Mouse (Mus musculus) gastrocnemius, postnatal 25 days (tissue): ENCODE data around the gene Cela3b. TPM values are rescaled to one million over a fixed set of nuclear protein-coding genes. Genes with fewer than 3 reads are reported as not detected.
A peak's percentile ranks its signal among the peaks of the same experiment; 100 is the strongest.
"Not testable (repeated sequence)": the region's sequence is repeated elsewhere in the genome, so short reads cannot be mapped to it uniquely, and the experiment has no call there.

ENCODE experiments used
- DNase-seq: peaks from one replicate; pipeline ENCODE4 v3.0.0; 2022
- total RNA-seq, 2 experiments: library from RNA; stranded (reverse); gene quantifications; 1 replicate in 1 of 2; 2 replicates in 1 of 2; pipeline ENCODE4 v1.2.3; 2021

Cela3b gene
- total RNA-seq, 2 experiments from 2014 or later = not detected

- DNase-seq = no peak
Observed at GRCm38 (mm10) chr4:137461981-137462690, 31.8 kb upstream of the Cela3b start.

- DNase-seq = no peak
Observed at GRCm38 (mm10) chr4:137461217-137461616, 30.9 kb upstream of the Cela3b start.

GRCm38 (mm10) chr4:137460676-137461075 lies 30.3 kb upstream of the Cela3b start:
- no peak for DNase-seq

- DNase-seq = no peak
Observed at GRCm38 (mm10) chr4:137458861-137459260, 28.5 kb upstream of the Cela3b start.

- no peak for DNase-seq
Observed at GRCm38 (mm10) chr4:137458310-137458709, 28.0 kb upstream of the Cela3b start.

- no peak for DNase-seq
Observed at GRCm38 (mm10) chr4:137457292-137457691, 27.0 kb upstream of the Cela3b start.

GRCm38 (mm10) chr4:137456581-137456980 lies 26.2 kb upstream of the Cela3b start:
- DNase-seq = no peak

GRCm38 (mm10) chr4:137454582-137454981 lies 24.2 kb upstream of the Cela3b start:
- DNase-seq = no peak

GRCm38 (mm10) chr4:137453234-137453767 lies 23.0 kb upstream of the Cela3b start, which contains the start of gene 1700013G24Rik:
Gene 1700013G24Rik, plus strand, starts transcription at chr4:137453284.
- DNase-seq = no peak

- no peak for DNase-seq
Observed at GRCm38 (mm10) chr4:137452190-137452589, 21.9 kb upstream of the Cela3b start.

GRCm38 (mm10) chr4:137449715-137450114 lies 19.4 kb upstream of the Cela3b start:
- DNase-seq = peak; percentile 66

- DNase-seq = no peak
Observed at GRCm38 (mm10) chr4:137449132-137449531, 18.8 kb upstream of the Cela3b start.

- no peak for DNase-seq
Observed at GRCm38 (mm10) chr4:137448641-137449040, 18.3 kb upstream of the Cela3b start.

GRCm38 (mm10) chr4:137448197-137448596 lies 17.9 kb upstream of the Cela3b start:
- DNase-seq = no peak

- no peak for DNase-seq
Observed at GRCm38 (mm10) chr4:137447363-137448196, 17.2 kb upstream of the Cela3b start.

GRCm38 (mm10) chr4:137445881-137446280 lies 15.5 kb upstream of the Cela3b start:
- no peak for DNase-seq

- no peak for DNase-seq
Observed at GRCm38 (mm10) chr4:137443625-137444024, 13.3 kb upstream of the Cela3b start.

- no peak for DNase-seq
Observed at GRCm38 (mm10) chr4:137441332-137441731, 11.0 kb upstream of the Cela3b start.

- DNase-seq = no peak
Observed at GRCm38 (mm10) chr4:137438842-137439241, 8.5 kb upstream of the Cela3b start.

- no peak for DNase-seq
Observed at GRCm38 (mm10) chr4:137436979-137437669, 6.8 kb upstream of the Cela3b start.

GRCm38 (mm10) chr4:137432700-137433550 lies 2.6 kb upstream of the Cela3b start:
- DNase-seq = not testable (repeated sequence)
